Mouse (Mus musculus) MEL (cell line): ENCODE results near the gene Dtnb. TPM values are rescaled to one million over a fixed set of nuclear protein-coding genes. Genes with fewer than 3 reads are reported as not detected.

Experiments used
- DNase-seq: peaks from one replicate; pipeline ENCODE4 v3.0.0; 2011; ENCODE audit warnings: low read depth, low spot score
- H3K27ac ChIP-seq: 2 replicates; pipeline ENCODE4 v1.5.1; 2012; ENCODE audit warnings: low read depth, mild to moderate bottlenecking, control low read depth, low read length, moderate library complexity; ENCODE audit not compliant: control insufficient read depth
- H3K27me3 ChIP-seq, 2 experiments: fragments of 150-350 bp in 1 of 2; sonication (generic) in 1 of 2; 2 replicates each; pipeline ENCODE4 v1.6.1; 2012; ENCODE audit warnings: low read length in 2 of 2, mild to moderate bottlenecking in 2 of 2, improper control_type of control experiment in 1 of 2, moderate library complexity in 1 of 2; ENCODE audit not compliant: insufficient read depth in 2 of 2, control insufficient read depth in 1 of 2
- H3K36me3 ChIP-seq, 2 experiments: 2 replicates each; pipeline ENCODE4 v1.6.1; 2012 to 2014; ENCODE audit warnings: low read length in 2 of 2, improper control_type of control experiment in 1 of 2, inconsistent platforms in 1 of 2, mild to moderate bottlenecking in 1 of 2; ENCODE audit not compliant: insufficient read depth in 2 of 2, control insufficient read depth in 1 of 2
- H3K4me1 ChIP-seq, 2 experiments: fragments of 150-350 bp in 1 of 2; sonication (generic) in 1 of 2; 2 replicates each; pipeline ENCODE4 v1.6.1; 2012; ENCODE audit warnings: low read length in 2 of 2, improper control_type of control experiment in 1 of 2, mild to moderate bottlenecking in 1 of 2; ENCODE audit not compliant: insufficient read depth in 2 of 2, control insufficient read depth in 1 of 2
- H3K4me3 ChIP-seq, 2 experiments: fragments of 150-350 bp in 1 of 2; sonication (generic) in 1 of 2; 2 replicates each; pipeline ENCODE4 v1.5.1; 2012; ENCODE audit warnings: low read depth in 2 of 2, low read length in 2 of 2, mild to moderate bottlenecking in 2 of 2, moderate library complexity in 2 of 2, control low read depth in 1 of 2, improper control_type of control experiment in 1 of 2; ENCODE audit not compliant: control insufficient read depth in 1 of 2, insufficient read depth in 1 of 2
- H3K79me2 ChIP-seq: 2 replicates; pipeline ENCODE4 v1.6.1; 2012; ENCODE audit warnings: mild to moderate bottlenecking, low read length, moderate library complexity; ENCODE audit not compliant: control insufficient read depth, poor library complexity, insufficient read depth
- H3K9ac ChIP-seq: 2 replicates; pipeline ENCODE4 v1.6.1; 2012; ENCODE audit warnings: low read depth, mild to moderate bottlenecking, control low read depth, low read length, moderate library complexity; ENCODE audit not compliant: control insufficient read depth, poor library complexity, severe bottlenecking
- H3K9me3 ChIP-seq: fragments of 150-350 bp; sonication (generic); replicated peaks from 2 replicates; pipeline ENCODE4 v1.6.1; 2012; ENCODE audit warnings: mild to moderate bottlenecking, low read length, improper control_type of control experiment, moderate library complexity; ENCODE audit not compliant: insufficient read depth
- CHD2 ChIP-seq: IDR thresholded peaks from 2 replicates; pipeline ENCODE4 v1.6.1; 2011; ENCODE audit warnings: low read length, improper control_type of control experiment
- CTCF ChIP-seq, 3 experiments: IDR thresholded peaks in 2 of 3; conservative IDR thresholded peaks in 1 of 3; 2 replicates each; pipeline ENCODE4 v1.5.1; 2011 to 2012; ENCODE audit warnings: low read length in 3 of 3, low read depth in 2 of 3, mild to moderate bottlenecking in 2 of 3, improper control_type of control experiment in 1 of 3, inconsistent platforms in 1 of 3, mixed read lengths in 1 of 3, moderate library complexity in 1 of 3; ENCODE audit not compliant: control insufficient read depth in 1 of 3, insufficient read depth in 1 of 3, poor library complexity in 1 of 3, severe bottlenecking in 1 of 3
- EP300 ChIP-seq, 2 experiments: IDR thresholded peaks; 2 replicates each; pipeline ENCODE4 v1.6.1; 2011; ENCODE audit warnings: improper control_type of control experiment in 2 of 2, low read length in 2 of 2, low read depth in 1 of 2, mild to moderate bottlenecking in 1 of 2
- GABPA ChIP-seq: IDR thresholded peaks from 2 replicates; pipeline ENCODE4 v1.6.1; 2012; ENCODE audit warnings: low read depth, mild to moderate bottlenecking, inconsistent platforms, low read length, improper control_type of control experiment, moderate library complexity
- GATA1 ChIP-seq: IDR thresholded peaks from 2 replicates; pipeline ENCODE4 v1.6.1; 2011; ENCODE audit warnings: low read depth, low read length, improper control_type of control experiment
- HCFC1 ChIP-seq: IDR thresholded peaks from 2 replicates; pipeline ENCODE4 v1.6.1; 2012; ENCODE audit warnings: low read depth, mild to moderate bottlenecking, inconsistent platforms, low read length, improper control_type of control experiment, moderate library complexity
- KAT2A ChIP-seq: conservative IDR thresholded peaks from 2 replicates; pipeline ENCODE4 v1.6.1; 2012; ENCODE audit warnings: low read depth, low read length, improper control_type of control experiment, inconsistent platforms
- MAFK ChIP-seq: IDR thresholded peaks from 2 replicates; pipeline ENCODE4 v1.6.1; 2011; ENCODE audit warnings: low read depth, mild to moderate bottlenecking, low read length, improper control_type of control experiment, borderline replicate concordance
- MAX ChIP-seq: IDR thresholded peaks from 2 replicates; pipeline ENCODE4 v1.6.1; 2011; ENCODE audit warnings: low read length, improper control_type of control experiment
- MEF2A ChIP-seq: IDR thresholded peaks from 2 replicates; pipeline ENCODE4 v1.6.1; 2014; ENCODE audit warnings: low read depth, mild to moderate bottlenecking, inconsistent platforms, low read length, improper control_type of control experiment; ENCODE audit not compliant: poor library complexity, insufficient replicate concordance, severe bottlenecking; ENCODE audit errors: extremely low read depth
- MXI1 ChIP-seq: IDR thresholded peaks from 2 replicates; pipeline ENCODE4 v1.6.1; 2011; ENCODE audit warnings: mild to moderate bottlenecking, low read depth, low read length, improper control_type of control experiment
- MYB ChIP-seq: IDR thresholded peaks from 2 replicates; pipeline ENCODE4 v1.6.1; 2011; ENCODE audit warnings: mild to moderate bottlenecking, low read depth, low read length, improper control_type of control experiment
- MYC ChIP-seq: IDR thresholded peaks from 2 replicates; pipeline ENCODE4 v1.6.1; 2011; ENCODE audit warnings: low read depth, mild to moderate bottlenecking, low read length, improper control_type of control experiment, moderate library complexity
- NELFE ChIP-seq: IDR thresholded peaks from 2 replicates; pipeline ENCODE4 v1.6.1; 2011; ENCODE audit warnings: low read depth, low read length, improper control_type of control experiment
- NRF1 ChIP-seq: IDR thresholded peaks from 2 replicates; pipeline ENCODE4 v1.6.1; 2014; ENCODE audit warnings: low read depth, mild to moderate bottlenecking, inconsistent platforms, low read length, improper control_type of control experiment, moderate library complexity; ENCODE audit not compliant: poor library complexity, insufficient read depth, severe bottlenecking
- POLR2AphosphoS2 ChIP-seq: IDR thresholded peaks from 2 replicates; pipeline ENCODE4 v1.6.1; 2011; ENCODE audit warnings: low read length, improper control_type of control experiment
- POLR2AphosphoS5 ChIP-seq: IDR thresholded peaks from 2 replicates; pipeline ENCODE4 v1.6.1; 2012; ENCODE audit warnings: low read depth, borderline replicate concordance, mild to moderate bottlenecking, inconsistent platforms, low read length, moderate library complexity, mixed read lengths
- RAD21 ChIP-seq: IDR thresholded peaks from 2 replicates; pipeline ENCODE4 v1.6.1; 2011; ENCODE audit warnings: mild to moderate bottlenecking, low read depth, low read length, improper control_type of control experiment
- RCOR1 ChIP-seq: IDR thresholded peaks from 2 replicates; pipeline ENCODE4 v1.6.1; 2012; ENCODE audit warnings: low read depth, mild to moderate bottlenecking, inconsistent platforms, low read length, improper control_type of control experiment
- SIN3A ChIP-seq: IDR thresholded peaks from 2 replicates; pipeline ENCODE4 v1.6.1; 2012; ENCODE audit warnings: low read length, improper control_type of control experiment, inconsistent platforms
- SMC3 ChIP-seq: IDR thresholded peaks from 2 replicates; pipeline ENCODE4 v1.6.1; 2011; ENCODE audit warnings: low read depth, low read length, improper control_type of control experiment
- TBP ChIP-seq: IDR thresholded peaks from 2 replicates; pipeline ENCODE4 v1.8.0; 2011; ENCODE audit warnings: low read depth, low read length, improper control_type of control experiment
- USF2 ChIP-seq, 2 experiments: IDR thresholded peaks; 2 replicates each; pipeline ENCODE4 v1.6.1; 2011 to 2012; ENCODE audit warnings: improper control_type of control experiment in 2 of 2, low read length in 2 of 2, borderline replicate concordance in 1 of 2, inconsistent platforms in 1 of 2, low read depth in 1 of 2, mild to moderate bottlenecking in 1 of 2; ENCODE audit not compliant: insufficient read depth in 1 of 2
- ZC3H11A ChIP-seq: IDR thresholded peaks from 2 replicates; pipeline ENCODE4 v1.6.1; 2012; ENCODE audit warnings: low read depth, mild to moderate bottlenecking, inconsistent platforms, low read length, improper control_type of control experiment
- polyA plus RNA-seq, 2 experiments: library from polyadenylated mRNA; stranded (reverse) in 1 of 2; unstranded in 1 of 2; fragments of >175 nt in 1 of 2; fragments of >200 nt in 1 of 2; gene quantifications; 2 replicates each; pipeline versions ENCODE4 v1.2.1 to v1.2.4; 2012; ENCODE audit warnings: low replicate concordance in 2 of 2, low read depth in 1 of 2; ENCODE audit not compliant: insufficient read length in 2 of 2, insufficient read depth in 1 of 2, missing spikeins in 1 of 2
- total RNA-seq: library from RNA; depleted of rRNA; stranded (reverse); fragments of 300-350 nt; gene quantifications from 2 replicates; pipeline ENCODE4 v1.2.3, GENCODE M21; 2012

Dtnb gene
- total and polyA plus RNA-seq, 3 experiments = 18.6 to 24.9 TPM; not detected in 1

DNA sequence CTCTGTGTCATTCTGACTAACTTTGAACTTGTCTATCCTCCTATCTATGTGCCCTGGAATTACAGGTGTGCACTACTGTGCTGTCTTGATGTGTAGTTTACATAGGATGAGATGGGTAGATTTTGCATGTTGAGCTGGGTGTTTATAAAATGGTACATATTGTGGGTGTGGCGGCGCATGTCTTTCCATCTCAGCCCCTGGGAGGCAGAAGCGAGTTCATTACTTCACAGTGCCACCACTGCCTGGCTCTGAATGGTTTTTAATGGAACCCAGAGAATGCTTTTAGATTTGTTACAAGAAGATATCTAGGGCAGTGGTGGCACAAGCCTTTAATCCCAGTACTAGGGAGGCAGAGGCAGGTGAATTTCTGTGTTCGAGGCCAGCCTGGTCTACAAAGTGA, 2.5 kb downstream of the Dtnb start:
- H3K36me3 ChIP-seq = peaks cover 0 to 2% of the 10 kb centered on the region in 2 experiments; a peak in 1 of 4 replicates
- H3K27ac ChIP-seq = no peak overlapping the region
- DNase-seq = peak; percentile 63
- H3K79me2 ChIP-seq = peaks cover 5% of the 10 kb centered on the region
- no peaks in the 10 kb centered on the region for H3K27me3 ChIP-seq
- TF ChIP-seq CTCF (IDR thresholded peaks at IDR 0.05 in 2 of 3, conservative IDR thresholded peaks at IDR 0.05 in 1 of 3; ENCODE audit: control insufficient read depth in 1 of 3, insufficient read depth in 1 of 3, low read depth in 2 of 3, low read length in 3 of 3, poor library complexity in 1 of 3, severe bottlenecking in 1 of 3) = peak in 2 of 3 experiments; percentile 41 to 51; a peak in 5 of 6 replicates
- TF ChIP-seq RAD21 = peak; percentile 5
- peak; percentile 39 for TF ChIP-seq SMC3
- TF ChIP-seq GATA1 = no peak
- no peak for TF ChIP-seq USF2 (IDR thresholded peaks at IDR 0.05; ENCODE audit: borderline replicate concordance in 1 of 2, insufficient read depth in 1 of 2, low read depth in 1 of 2, low read length in 2 of 2)
- TF ChIP-seq EP300 (IDR thresholded peaks at IDR 0.05; ENCODE audit: low read depth in 1 of 2, low read length in 2 of 2) = no peak
- H3K4me3 ChIP-seq = no peak overlapping the region
- H3K9ac ChIP-seq = no peak overlapping the region
- H3K9me3 ChIP-seq = no peaks in the 10 kb centered on the region
- H3K4me1 ChIP-seq = peaks cover 0 to 6% of the 10 kb centered on the region in 2 experiments; a peak in 2 of 4 replicates

DNA sequence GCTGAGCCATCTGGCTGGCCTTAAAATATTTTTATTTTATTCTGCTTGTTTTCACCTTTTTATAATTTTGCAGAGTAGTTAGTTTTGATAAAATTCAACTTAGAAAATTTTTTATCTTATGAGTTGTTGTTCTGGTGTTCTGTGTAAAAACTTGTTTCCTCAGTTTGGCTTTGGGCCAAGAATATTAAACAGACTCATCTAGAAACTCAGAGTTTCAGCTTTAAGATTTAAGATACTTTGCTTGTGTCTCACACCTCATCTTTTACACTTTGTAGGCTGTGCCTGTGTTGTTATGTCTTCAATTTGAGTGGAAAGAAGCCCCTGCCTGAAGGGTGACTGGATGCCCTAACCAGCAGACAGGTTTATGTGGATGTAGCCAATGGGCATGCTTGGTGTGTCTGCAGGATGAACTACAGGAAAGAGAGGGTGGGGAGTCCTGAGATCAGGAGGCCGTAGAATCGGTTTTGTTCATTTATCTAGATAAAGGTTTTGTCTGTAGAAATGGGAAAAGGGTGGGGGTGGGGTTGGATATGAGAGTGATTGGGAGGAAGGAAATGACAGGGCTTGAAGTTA, 7.9 kb downstream of the Dtnb start:
- Histone ChIP-seq H3K36me3 (peaks cover 0 to 8% of the 10 kb centered on the region in 2 experiments; a peak in 2 of 4 replicates), H3K27me3 (no peaks in the 10 kb centered on the region), H3K4me3 (no peak overlapping the region), H3K9ac (no peak overlapping the region), H3K79me2 (0 out of 2 replicates have a peak, but pooled peaks cover 4% of the 10 kb centered on the region), H3K27ac (no peak overlapping the region), H3K9me3 (no peaks in the 10 kb centered on the region), H3K4me1 (peaks cover 7 to 8% of the 10 kb centered on the region in 2 experiments)
- no peak for TF ChIP-seq CHD2
- no peak for TF ChIP-seq KAT2A
- DNase-seq = peak; percentile 49

DNA sequence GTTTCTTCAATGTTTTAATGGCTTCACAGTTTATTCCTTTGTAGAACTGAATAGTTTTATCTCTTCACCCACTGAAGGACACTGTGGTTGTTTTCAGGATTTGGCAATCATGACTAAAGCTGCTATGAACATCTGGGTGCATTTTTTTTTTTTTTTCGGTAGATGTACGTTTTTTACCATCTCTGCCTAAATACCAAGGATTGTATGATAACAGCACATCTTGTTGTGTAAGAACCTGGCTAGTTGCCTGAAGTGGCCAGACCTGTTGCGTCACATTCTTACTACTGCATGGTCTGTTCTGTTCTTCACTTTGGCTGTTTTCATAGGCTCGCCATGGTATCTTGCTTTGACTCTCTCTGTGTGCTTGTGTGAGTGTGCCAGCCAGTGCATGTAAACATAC, 10.4 kb downstream of the Dtnb start:
- TF ChIP-seq POLR2AphosphoS2 (no peak), MXI1 (no peak), EP300 (IDR thresholded peaks at IDR 0.05; ENCODE audit: low read depth in 1 of 2, low read length in 2 of 2) (no peak), MAFK (no peak), MEF2A (no peak), NRF1 (no peak), RCOR1 (no peak), ZC3H11A (no peak), GATA1 (no peak), TBP (no peak), NELFE (no peak), POLR2AphosphoS5 (no peak), HCFC1 (no peak), MAX (no peak), CHD2 (no peak), CTCF (IDR thresholded peaks at IDR 0.05 in 2 of 3, conservative IDR thresholded peaks at IDR 0.05 in 1 of 3; ENCODE audit: control insufficient read depth in 1 of 3, insufficient read depth in 1 of 3, low read depth in 2 of 3, low read length in 3 of 3, poor library complexity in 1 of 3, severe bottlenecking in 1 of 3) (no peak), MYC (no peak), GABPA (no peak), MYB (no peak), SIN3A (no peak)
- Histone ChIP-seq H3K79me2 (0 out of 2 replicates have a peak, but pooled peaks cover 4% of the 10 kb centered on the region), H3K9ac (no peak overlapping the region), H3K4me1 (peaks cover 10 to 14% of the 10 kb centered on the region in 2 experiments), H3K4me3 (no peak overlapping the region), H3K9me3 (no peaks in the 10 kb centered on the region), H3K36me3 (peaks cover 0 to 17% of the 10 kb centered on the region in 2 experiments; a peak in 2 of 4 replicates), H3K27me3 (no peaks in the 10 kb centered on the region), H3K27ac (no peak overlapping the region)
- peak; percentile 16 for DNase-seq
